Mouse (Mus musculus) embryonic facial prominence, embryonic 13.5 days (tissue): Measurements from ENCODE around the gene H2-T3. TPM values are rescaled to one million over a fixed set of nuclear protein-coding genes. Genes with fewer than 3 reads are reported as not detected.
A peak's percentile ranks its signal among the peaks of the same experiment; 100 is the strongest.
"Not testable (repeated sequence)": the region's sequence is repeated elsewhere in the genome, so short reads cannot be mapped to it uniquely, and the experiment has no call there.

ENCODE experiments used
- ATAC-seq: fragments of 200-750 bp; cut with Nextera tagmentation; 2 replicates; pipeline ENCODE4 v1.8.0; 2017; ENCODE audit warnings: low read depth; ENCODE audit not compliant: insufficient number of reproducible peaks, insufficient read depth, low FRiP score, low TSS enrichment
- H3K27ac ChIP-seq: fragments of 300-500 bp; sonication (generic); 2 replicates; pipeline ENCODE4 v1.5.1; 2015; ENCODE audit warnings: moderate library complexity, mild to moderate bottlenecking, inconsistent platforms
- H3K27me3 ChIP-seq: fragments of 300-500 bp; sonication (generic); 2 replicates; pipeline ENCODE4 v1.6.1; 2015; ENCODE audit warnings: mild to moderate bottlenecking, inconsistent platforms
- H3K36me3 ChIP-seq: fragments of 300-500 bp; sonication (generic); 2 replicates; pipeline ENCODE4 v1.6.1; 2015; ENCODE audit warnings: mild to moderate bottlenecking, inconsistent platforms
- H3K4me1 ChIP-seq: fragments of 300-500 bp; sonication (generic); 2 replicates; pipeline ENCODE4 v1.6.1; 2015; ENCODE audit warnings: inconsistent platforms
- H3K4me2 ChIP-seq: fragments of 300-500 bp; sonication (generic); 2 replicates; pipeline ENCODE4 v1.6.1; 2015; ENCODE audit warnings: moderate library complexity, mild to moderate bottlenecking, inconsistent platforms
- H3K4me3 ChIP-seq: fragments of 300-500 bp; sonication (generic); 2 replicates; pipeline ENCODE4 v1.5.1; 2015; ENCODE audit warnings: mild to moderate bottlenecking, inconsistent platforms
- H3K9ac ChIP-seq: fragments of 300-500 bp; sonication (generic); 2 replicates; pipeline ENCODE4 v1.6.1; 2015; ENCODE audit warnings: mild to moderate bottlenecking, inconsistent platforms
- H3K9me3 ChIP-seq: fragments of 300-500 bp; sonication (generic); 2 replicates; pipeline ENCODE4 v1.6.1; 2016; ENCODE audit warnings: inconsistent platforms
- WGBS: fragments of 180-500 bp; shearing (Covaris S2); methylation state at CpG from one replicate; pipeline ENCODE4 v1.1.7; 2015; ENCODE audit warnings: mixed read lengths; 5-methylcytosine and 5-hydroxymethylcytosine counted together
- polyA plus RNA-seq: library from polyadenylated mRNA; unstranded; fragments of >200 nt; fragmentation: Nextera tagmentation; extraction: Ambion mirVana; gene quantifications from 2 replicates; pipeline ENCODE4 v1.2.1, GENCODE M21; 2015

H2-T3 gene
- polyA plus RNA-seq, 1 experiment from 2014 or later = not detected

DNA sequence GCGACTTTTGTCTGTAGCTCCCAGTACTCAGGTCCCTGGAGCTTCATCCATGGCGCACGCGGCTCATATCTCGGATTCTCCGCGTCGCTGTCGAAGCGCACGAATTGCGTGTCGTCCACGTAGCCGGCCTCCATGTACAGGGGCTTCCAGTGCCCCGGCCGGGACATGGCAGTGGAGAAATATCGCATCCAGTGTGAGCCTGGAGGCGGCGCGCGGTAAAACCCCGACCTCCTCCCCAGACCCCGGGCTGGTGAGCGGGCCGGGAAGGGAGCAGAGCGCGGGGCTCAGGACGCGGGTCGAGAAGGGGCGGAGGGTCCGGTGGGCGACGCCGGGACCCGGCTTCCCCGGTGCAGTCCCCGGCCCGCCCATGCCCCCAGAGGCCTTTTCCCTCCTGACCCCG, 15.8 kb upstream of the H2-T3 start:
- Histone ChIP-seq H3K27me3 (peaks cover 90% of the 10 kb centered on the region), H3K27ac (no peak overlapping the region), H3K9me3 (no peaks in the 10 kb centered on the region), H3K9ac (peak overlapping the region; percentile 32), H3K4me1 (peaks cover 9% of the 10 kb centered on the region; the same call in 1 of the 2 replicates), H3K4me2 (peak overlapping the region; percentile 67), H3K36me3 (no peaks in the 10 kb centered on the region), H3K4me3 (peak overlapping the region; percentile 39)
- ATAC-seq = no peak
- 2% methylated on average over 40 of the region's 41 CpGs for WGBS

DNA sequence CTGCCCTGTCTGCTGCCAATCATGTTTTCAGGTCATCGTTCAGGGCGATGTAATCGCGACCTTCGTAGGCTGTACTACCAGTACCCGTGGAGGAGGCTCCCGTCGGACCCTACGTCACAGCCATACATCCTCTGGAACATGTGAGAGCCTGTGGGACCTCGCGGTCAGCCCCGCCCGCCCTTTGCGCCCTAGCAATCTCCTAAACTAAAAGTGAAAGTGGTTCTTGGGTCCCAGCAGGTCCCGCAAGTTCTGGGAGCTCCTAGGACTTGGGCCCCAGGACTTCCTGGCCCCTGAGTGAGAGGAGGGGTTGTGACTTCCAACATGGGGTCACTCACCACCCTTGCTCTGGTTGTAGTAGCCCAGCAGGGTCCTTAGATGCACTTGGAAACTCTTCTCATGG, 15.4 kb upstream of the H2-T3 start:
- Histone ChIP-seq H3K4me1 (peaks cover 9% of the 10 kb centered on the region; the same call in 1 of the 2 replicates), H3K27me3 (peaks cover 87% of the 10 kb centered on the region), H3K27ac (no peak overlapping the region), H3K9me3 (no peaks in the 10 kb centered on the region), H3K4me3 (peak overlapping the region; percentile 39), H3K4me2 (peak overlapping the region; percentile 67), H3K36me3 (no peaks in the 10 kb centered on the region), H3K9ac (peak overlapping the region; percentile 32)
- no peak for ATAC-seq
- WGBS = 3% methylated on average over 15 of the region's 15 CpGs

DNA sequence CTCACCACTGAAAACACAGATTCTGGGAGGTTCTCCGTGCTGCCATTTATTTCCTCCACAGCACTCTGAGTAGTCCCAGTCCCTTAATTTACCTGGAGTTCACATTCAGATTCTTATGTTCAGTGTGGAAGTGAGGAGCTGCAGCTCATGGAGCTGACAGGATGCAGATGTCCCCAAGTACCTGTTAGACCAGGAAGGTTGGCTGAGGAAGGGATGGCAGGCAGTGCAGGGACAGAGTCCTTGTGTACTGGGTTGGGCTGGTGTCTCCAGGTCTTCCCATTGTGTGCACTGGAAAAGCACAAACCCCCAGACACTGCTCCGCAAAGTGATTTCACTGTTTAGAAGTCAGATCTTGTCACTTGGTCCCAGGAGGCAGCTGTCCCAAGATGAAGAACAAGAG, 11.8 kb upstream of the H2-T3 start:
- Histone ChIP-seq H3K27ac (no peak overlapping the region), H3K36me3 (no peaks in the 10 kb centered on the region), H3K4me1 (peaks cover 9% of the 10 kb centered on the region; the same call in 1 of the 2 replicates), H3K4me2 (no peak overlapping the region), H3K9ac (no peak overlapping the region), H3K27me3 (peaks cover 77% of the 10 kb centered on the region), H3K9me3 (no peaks in the 10 kb centered on the region), H3K4me3 (no peak overlapping the region)
- ATAC-seq = no peak
- 90% methylated on average over 2 of the region's 2 CpGs for WGBS

DNA sequence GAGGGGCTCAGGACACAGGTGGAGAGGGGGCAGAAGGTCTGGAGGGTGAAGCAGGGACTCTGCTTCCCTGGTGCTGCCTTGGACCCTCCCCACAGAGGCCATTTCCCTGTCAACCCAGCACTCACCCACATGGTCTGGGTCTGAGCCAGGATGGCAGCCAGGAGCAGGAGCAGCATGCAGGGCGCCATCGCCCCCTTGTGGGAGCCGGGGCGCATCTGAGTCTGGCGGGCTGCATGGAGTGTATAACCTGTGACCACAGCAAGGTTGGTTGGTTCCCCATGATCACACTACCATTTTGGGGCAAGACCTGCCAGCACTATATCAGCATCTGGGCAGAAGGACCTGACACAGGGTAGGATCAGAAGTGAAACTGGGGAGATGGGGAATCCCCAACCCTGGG, 8.2 kb upstream of the H2-T3 start:
- WGBS = 9% methylated on average over 5 of the region's 5 CpGs
- no peaks in the 10 kb centered on the region for H3K4me1 ChIP-seq
- ATAC-seq = 0 out of 2 replicates have a peak, but pooled peaks have one; percentile 52
- H3K4me2 ChIP-seq = no peak overlapping the region
- no peak overlapping the region for H3K4me3 ChIP-seq
- no peaks in the 10 kb centered on the region for H3K36me3 ChIP-seq
- no peak overlapping the region for H3K27ac ChIP-seq
- H3K9ac ChIP-seq = no peak overlapping the region
- no peaks in the 10 kb centered on the region for H3K9me3 ChIP-seq
- peaks cover 61% of the 10 kb centered on the region for H3K27me3 ChIP-seq

DNA sequence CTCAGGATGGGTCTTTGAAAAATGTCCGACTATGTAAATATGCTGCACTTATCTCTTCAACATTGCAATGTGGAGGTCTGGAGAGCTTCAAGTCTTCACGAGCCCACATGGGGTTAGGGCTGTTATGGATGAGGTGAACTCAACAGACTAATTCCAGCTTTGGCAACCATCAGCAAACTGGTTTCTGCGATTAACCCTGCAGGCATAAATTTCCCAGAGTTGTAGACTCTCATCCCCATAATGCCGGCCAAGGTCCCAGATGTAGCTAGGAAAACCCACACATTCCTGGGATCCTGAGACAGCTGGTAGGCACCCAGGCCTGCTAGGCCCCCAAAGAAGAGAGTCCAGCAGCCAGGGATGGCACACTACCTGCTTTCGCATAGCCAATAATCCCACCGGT, 4.4 kb upstream of the H2-T3 start:
- no peak for ATAC-seq
- no peaks in the 10 kb centered on the region for H3K36me3 ChIP-seq
- peaks cover 63% of the 10 kb centered on the region for H3K27me3 ChIP-seq
- H3K9ac ChIP-seq = no peak overlapping the region
- no peak overlapping the region for H3K4me3 ChIP-seq
- H3K4me1 ChIP-seq = no peaks in the 10 kb centered on the region
- WGBS = 77% methylated on average over 6 of the region's 6 CpGs
- no peaks in the 10 kb centered on the region for H3K9me3 ChIP-seq
- H3K4me2 ChIP-seq = no peak overlapping the region
- H3K27ac ChIP-seq = no peak overlapping the region

DNA sequence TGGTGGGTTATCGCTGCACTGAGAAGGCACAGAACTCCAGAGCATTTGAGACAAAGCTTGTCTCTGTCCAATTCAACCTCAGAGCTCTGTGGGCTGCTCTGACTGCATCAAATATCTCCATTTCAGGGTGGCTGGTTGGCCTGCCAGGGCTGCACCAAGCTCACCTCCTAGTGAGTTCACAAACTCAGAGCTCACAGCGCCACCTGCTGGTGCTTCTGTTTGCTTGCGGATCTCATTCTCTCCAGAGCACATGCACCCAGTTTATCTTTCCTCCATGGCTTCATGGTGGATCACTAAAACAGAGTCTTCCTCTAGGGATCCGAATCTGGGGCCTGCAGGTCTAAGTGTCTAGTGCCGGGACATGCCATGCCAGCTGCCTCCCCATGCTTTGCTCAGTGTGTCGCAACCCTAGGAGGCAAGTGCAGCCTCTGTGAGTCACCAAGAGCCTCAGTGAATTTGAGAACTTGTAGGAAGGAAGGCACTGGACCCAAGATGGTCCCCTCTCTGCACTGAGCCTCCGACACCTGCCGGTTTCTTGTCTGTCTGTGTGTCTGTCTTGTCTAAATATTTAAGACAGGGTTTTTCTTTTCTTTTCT, 3.6 kb upstream of the H2-T3 start:
- no peaks in the 10 kb centered on the region for H3K36me3 ChIP-seq
- H3K4me2 ChIP-seq = no peak overlapping the region
- peaks cover 64% of the 10 kb centered on the region for H3K27me3 ChIP-seq
- H3K4me3 ChIP-seq = no peak overlapping the region
- no peak overlapping the region for H3K9ac ChIP-seq
- no peak for ATAC-seq
- H3K4me1 ChIP-seq = no peaks in the 10 kb centered on the region
- H3K9me3 ChIP-seq = no peaks in the 10 kb centered on the region
- no peak overlapping the region for H3K27ac ChIP-seq
- 32% methylated on average over 8 of the region's 8 CpGs for WGBS

DNA sequence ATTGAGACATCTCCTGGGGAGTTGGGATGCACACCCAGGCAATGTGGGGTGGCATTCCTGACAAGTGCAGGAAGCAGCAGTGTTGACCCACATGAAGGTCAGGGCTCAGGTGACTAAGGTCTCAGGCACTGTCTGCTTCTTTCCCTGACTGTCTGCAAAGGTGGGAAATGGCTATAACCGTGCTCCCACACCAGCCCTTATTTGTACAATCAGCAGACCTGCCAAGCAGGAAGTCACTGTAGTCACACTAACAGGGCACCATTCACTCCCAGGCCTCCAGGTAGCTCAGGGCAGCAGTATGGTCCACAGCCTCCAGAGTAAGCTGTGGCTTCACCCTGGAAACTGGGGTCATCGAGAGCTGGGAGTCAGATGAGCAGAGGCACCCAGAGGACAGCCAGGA, 2.3 kb upstream of the H2-T3 start:
- peaks cover 65% of the 10 kb centered on the region for H3K27me3 ChIP-seq
- no peaks in the 10 kb centered on the region for H3K4me1 ChIP-seq
- no peak overlapping the region for H3K4me3 ChIP-seq
- no peak overlapping the region for H3K4me2 ChIP-seq
- no peak overlapping the region for H3K27ac ChIP-seq
- H3K9me3 ChIP-seq = no peaks in the 10 kb centered on the region
- no peak overlapping the region for H3K9ac ChIP-seq
- 62% methylated on average over 2 of the region's 2 CpGs for WGBS
- no peaks in the 10 kb centered on the region for H3K36me3 ChIP-seq
- no peak for ATAC-seq

DNA sequence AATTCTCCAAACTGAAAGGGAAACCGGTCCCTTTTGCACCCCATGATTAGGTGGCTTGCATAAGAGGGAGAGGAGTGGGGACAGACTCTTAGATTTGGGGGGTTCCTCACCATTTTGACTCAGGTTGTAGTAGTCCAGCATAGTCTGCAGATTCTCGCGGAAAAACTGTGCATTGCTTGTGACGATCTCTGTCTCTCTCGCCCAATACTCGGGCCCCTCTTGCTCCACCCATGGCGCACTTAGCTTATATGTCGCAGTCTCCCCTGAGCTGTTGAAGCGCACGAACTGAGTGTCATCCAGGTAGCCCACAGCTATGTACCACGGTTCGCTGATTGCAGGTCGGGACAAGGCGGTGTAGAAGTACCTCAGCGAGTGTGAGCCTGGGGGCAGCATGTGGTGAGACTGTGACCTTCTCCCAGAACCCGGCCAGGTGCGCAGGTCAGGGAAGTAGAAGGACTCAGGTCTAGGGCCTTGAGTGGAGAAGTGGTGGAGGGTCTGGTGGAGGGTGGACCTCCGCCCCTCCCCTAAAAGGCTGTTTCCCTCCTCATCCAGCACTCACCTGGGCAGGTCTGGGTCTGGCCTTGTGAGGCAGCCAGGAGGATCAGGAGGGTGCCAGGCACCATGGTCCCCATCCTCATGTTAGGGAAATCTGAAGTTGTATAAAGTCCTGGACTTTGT, 457 bp downstream of the H2-T3 start:
- 31% methylated on average over 18 of the region's 18 CpGs for WGBS
- Histone ChIP-seq H3K4me1 (no peaks in the 10 kb centered on the region), H3K4me2 (no peak overlapping the region)

DNA sequence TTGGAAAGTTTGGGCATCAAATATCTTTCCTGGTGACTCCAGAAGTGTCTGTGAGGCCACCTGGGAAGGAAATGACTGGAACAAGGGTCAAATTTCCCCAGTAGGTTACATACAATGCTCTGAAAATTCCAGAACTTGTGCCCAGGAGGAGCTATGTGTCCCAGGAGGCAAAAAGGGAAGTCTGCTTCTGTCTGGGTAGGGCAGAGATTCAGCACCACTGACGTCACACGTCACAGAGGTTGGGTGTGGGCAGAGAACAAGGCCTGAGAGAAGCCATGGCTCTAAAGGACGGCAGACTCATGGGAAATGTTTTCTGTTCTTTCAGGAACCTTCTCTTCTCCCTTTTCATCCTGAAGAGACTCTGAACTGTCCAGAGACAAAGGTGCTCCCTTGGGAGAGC, 2.5 kb downstream of the H2-T3 start:
- 53% methylated on average over 3 of the region's 3 CpGs for WGBS
- H3K27me3 ChIP-seq = peaks cover 82% of the 10 kb centered on the region
- ATAC-seq = no peak

More for the DNA sequence above, 457 bp downstream of the H2-T3 start:
- no peak overlapping the region for H3K9ac ChIP-seq
- no peaks in the 10 kb centered on the region for H3K36me3 ChIP-seq
- no peak for ATAC-seq
- H3K27ac ChIP-seq = no peak overlapping the region
- no peaks in the 10 kb centered on the region for H3K9me3 ChIP-seq
- H3K27me3 ChIP-seq = peaks cover 79% of the 10 kb centered on the region
- H3K4me3 ChIP-seq = no peak overlapping the region

DNA sequence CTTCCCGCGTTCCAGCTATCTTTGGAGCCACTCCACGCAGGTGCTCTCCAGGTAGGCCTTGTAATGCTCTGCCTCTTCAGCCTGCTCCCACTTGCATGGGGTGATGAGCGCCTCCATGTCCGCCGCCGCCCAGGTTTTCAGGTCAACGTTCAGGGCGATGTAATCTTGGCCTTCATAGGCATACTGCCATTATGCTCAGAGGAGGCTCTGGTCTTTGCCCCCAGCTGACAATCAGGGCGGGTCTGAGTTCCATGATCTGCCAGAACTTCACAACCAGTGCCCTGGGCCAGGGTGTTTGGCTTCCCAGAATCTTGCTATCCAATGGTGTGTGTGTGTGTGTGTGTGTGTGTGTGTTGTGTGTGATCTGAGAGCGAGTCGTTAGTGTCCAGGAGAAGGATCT, 7.9 kb downstream of the H2-T3 start:
- WGBS = 75% methylated on average over 12 of the region's 12 CpGs
- peaks cover 75% of the 10 kb centered on the region for H3K27me3 ChIP-seq

More for the DNA sequence above, 2.5 kb downstream of the H2-T3 start:
- Histone ChIP-seq H3K4me1 (no peaks in the 10 kb centered on the region), H3K9me3 (no peaks in the 10 kb centered on the region), H3K27ac (no peak overlapping the region), H3K36me3 (no peaks in the 10 kb centered on the region), H3K9ac (no peak overlapping the region), H3K4me3 (no peak overlapping the region), H3K4me2 (no peak overlapping the region)

DNA sequence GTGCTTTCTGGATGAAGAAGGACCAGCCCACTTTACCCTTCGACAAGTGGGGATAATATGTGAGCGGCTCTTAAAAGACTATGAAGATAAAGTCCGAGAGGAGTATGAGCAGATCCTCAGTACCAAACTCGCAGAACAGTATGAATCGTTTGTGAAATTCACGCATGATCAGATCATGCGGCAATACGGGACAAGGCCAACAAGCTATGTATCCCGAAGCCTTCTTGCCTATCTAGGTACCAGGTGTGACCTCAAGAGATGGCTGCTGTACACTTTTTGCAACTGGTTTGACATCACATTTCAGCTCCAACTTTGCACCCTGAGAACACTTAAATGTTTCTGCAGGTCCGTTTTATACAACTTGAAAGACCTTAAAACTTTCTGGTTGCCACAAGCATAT, 10.6 kb downstream of the H2-T3 start:
- peak overlapping the region; percentile 71 for H3K4me2 ChIP-seq
- H3K4me1 ChIP-seq, H3K9ac ChIP-seq, H3K27ac ChIP-seq, ATAC-seq, H3K36me3 ChIP-seq, H3K9me3 ChIP-seq: not testable (repeated sequence)
- peak overlapping the region; percentile 47 for H3K4me3 ChIP-seq
- WGBS = 9% methylated on average over 10 of the region's 10 CpGs
- H3K27me3 ChIP-seq = peaks cover 51% of the 10 kb centered on the region

More for the DNA sequence above, 7.9 kb downstream of the H2-T3 start:
- no peak overlapping the region for H3K4me2 ChIP-seq
- H3K27ac ChIP-seq = no peak overlapping the region
- H3K9ac ChIP-seq = no peak overlapping the region
- no peaks in the 10 kb centered on the region for H3K4me1 ChIP-seq
- no peak for ATAC-seq
- no peak overlapping the region for H3K4me3 ChIP-seq
- H3K36me3 ChIP-seq = no peaks in the 10 kb centered on the region
- H3K9me3 ChIP-seq = no peaks in the 10 kb centered on the region

DNA sequence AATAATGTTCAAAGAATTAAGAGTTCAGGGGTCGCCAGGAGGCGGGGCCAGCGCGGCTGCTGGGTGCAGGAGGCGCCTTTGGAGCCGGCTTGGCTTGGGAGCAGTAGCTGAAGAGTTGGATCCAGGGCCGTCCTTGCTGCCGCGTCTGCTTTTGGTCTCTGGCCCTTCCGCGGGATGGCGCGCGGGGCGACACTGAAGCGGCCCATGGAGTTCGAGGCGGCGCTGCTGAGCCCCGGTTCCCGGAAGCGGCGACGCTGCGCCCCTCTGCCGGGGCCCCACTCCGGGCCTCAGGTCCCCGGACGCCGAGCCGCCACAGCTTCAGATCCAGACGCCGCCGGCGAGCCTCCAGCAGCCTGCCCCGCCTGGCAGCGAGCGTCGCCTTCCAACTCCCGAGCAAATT, 11.1 kb downstream of the H2-T3 start:
- H3K4me3 ChIP-seq = peak overlapping the region; percentile 47
- WGBS = under 1% methylated on average over 40 of the region's 40 CpGs
- H3K9ac ChIP-seq = peak overlapping the region; percentile 64
- peak overlapping the region; percentile 71 for H3K4me2 ChIP-seq
- not testable (repeated sequence) for H3K36me3 ChIP-seq, H3K27ac ChIP-seq, H3K4me1 ChIP-seq, ATAC-seq, H3K9me3 ChIP-seq
- peaks cover 50% of the 10 kb centered on the region for H3K27me3 ChIP-seq
